Mouse (Mus musculus): ENCODE data around the gene Gpr142.

- no peak for TF ChIP-seq POLR2A (IDR thresholded peaks at IDR 0.05; ENCODE audit: low read depth, low read length)
- TF ChIP-seq CTCF (conservative IDR thresholded peaks at IDR 0.05; ENCODE audit: insufficient read depth, insufficient read length, low read depth, low read length) = no peak
These were observed 3.2 kb downstream of the Gpr142 start for GRCm38 (mm10) chr11:114801906-114802305.

Data from kidney, adult 2 months (tissue).